Mouse (Mus musculus): ENCODE results near the gene Olfr575.
A peak's percentile ranks its signal among the peaks of the same experiment; 100 is the strongest.

Olfr575 gene

DNA sequence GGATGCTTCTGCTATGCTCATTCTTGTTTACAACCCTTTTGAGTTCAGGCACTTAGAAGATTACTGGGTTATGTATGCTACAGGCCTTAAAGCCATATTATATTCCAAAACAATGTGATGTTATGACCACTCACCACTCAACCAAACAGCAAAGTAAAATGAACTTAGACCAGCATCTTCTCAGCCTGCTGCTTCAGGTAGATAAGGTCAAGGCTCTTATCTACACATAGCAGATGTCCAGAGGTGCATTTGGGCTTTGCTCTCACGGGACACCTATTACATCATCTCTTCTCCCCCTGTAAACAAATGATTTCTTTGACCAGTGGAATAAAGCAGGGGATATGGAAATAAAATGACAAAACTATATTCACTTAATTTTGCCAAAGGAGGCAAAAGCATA, at the start of gene Olfr575:
Gene Olfr575 (minus strand): TSS at position 183 of the 400 bp plus-strand sequence.
- no peak for DNase-seq

GRCm38 (mm10) chr7:102989224-102989623, 30.6 kb upstream of the Olfr575 start, which contains the start of gene Olfr578:
TSS of gene Olfr578 (minus strand) at chr7:102989324.
- DNase-seq, result no peak

- no peak for DNase-seq
These were observed 17.3 kb upstream of the Olfr575 start, which contains the start of gene Olfr577 for GRCm38 (mm10) chr7:102975843-102976242. TSS of gene Olfr577 (minus strand) at chr7:102975943.

DNA sequence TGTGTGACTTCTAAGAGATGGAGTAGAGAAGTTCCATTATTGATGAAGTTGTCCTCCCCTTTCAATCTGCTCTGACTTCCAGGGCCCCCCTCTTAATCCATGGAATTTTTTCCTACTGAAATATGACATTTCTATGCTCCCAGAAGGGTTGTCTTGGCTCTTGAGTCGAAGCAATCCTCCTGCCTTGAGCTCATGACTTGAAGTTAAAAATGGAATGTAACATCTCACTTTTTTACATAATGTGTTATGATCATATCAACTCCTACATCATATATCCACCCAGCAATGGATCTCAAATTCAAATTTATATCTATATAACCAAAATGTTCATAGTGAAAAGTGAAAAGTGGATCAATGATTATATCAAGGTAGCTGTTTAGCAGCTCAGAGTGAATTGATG, 15.8 kb upstream of the Olfr575 start:
- DNase-seq, result no peak

GRCm38 (mm10) chr7:102962360-102962759, 3.8 kb upstream of the Olfr575 start, which contains the start of gene Olfr576:
TSS of gene Olfr576 (plus strand) at chr7:102962660.
- no peak for DNase-seq

GRCm38 (mm10) chr7:102958137-102958536, 438 bp downstream of the Olfr575 start:
- no peak for DNase-seq

GRCm38 (mm10) chr7:102950732-102951131, 7.8 kb downstream of the Olfr575 start:
- no peak for DNase-seq

- DNase-seq, result no peak
These were observed 10.4 kb downstream of the Olfr575 start, which contains the start of gene Olfr574 for GRCm38 (mm10) chr7:102948167-102948566. TSS of gene Olfr574 (plus strand) at chr7:102948467.

DNA sequence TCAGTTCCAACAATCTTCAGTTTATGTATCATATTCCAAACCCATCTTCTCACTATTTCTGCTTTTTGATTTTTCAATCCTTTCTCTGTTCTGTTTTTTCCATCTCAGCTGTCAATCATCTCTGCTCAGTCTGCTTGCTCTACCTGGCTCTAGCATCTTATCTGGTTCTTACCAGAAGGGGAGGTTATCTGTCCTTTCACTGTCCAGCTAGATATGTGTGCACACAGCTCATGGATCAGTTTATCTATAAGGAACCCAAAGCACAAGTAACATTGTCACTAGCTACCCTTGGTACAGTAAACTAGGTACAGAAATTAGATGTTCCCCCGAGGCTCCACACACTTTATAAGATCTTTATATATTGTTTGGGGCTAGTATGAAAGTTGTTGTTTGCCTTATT, 15.2 kb downstream of the Olfr575 start:
- no peak for DNase-seq

DNA sequence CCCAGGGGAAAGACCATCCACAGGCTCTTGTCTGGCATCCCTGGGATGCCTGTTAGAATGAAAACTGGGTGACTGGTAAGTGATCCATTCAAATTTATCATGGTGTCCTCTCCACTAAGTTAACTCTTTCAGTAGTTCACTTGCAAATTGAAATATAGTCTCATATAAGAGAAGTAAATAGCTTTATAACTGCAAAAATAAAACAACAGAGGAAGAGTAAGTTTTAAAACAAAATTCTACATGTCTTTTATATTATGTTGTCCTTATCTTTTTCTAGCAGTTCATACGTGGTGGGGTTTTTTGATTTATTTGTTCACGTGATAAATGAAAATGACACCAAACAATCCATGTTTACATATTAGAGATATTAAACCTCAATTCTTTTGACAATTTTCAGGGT, 16.1 kb downstream of the Olfr575 start, which contains the start of gene Olfr573-ps1:
Gene Olfr573-ps1 (minus strand): TSS at position 101 of the 400 bp plus-strand sequence.
- no peak for DNase-seq

GRCm38 (mm10) chr7:102927105-102927504, 31.5 kb downstream of the Olfr575 start:
- no peak for DNase-seq

GRCm38 (mm10) chr7:102924109-102924508, 34.5 kb downstream of the Olfr575 start, which contains the start of gene Olfr572:
TSS of gene Olfr572 (plus strand) at chr7:102924409.
- no peak for DNase-seq

DNA sequence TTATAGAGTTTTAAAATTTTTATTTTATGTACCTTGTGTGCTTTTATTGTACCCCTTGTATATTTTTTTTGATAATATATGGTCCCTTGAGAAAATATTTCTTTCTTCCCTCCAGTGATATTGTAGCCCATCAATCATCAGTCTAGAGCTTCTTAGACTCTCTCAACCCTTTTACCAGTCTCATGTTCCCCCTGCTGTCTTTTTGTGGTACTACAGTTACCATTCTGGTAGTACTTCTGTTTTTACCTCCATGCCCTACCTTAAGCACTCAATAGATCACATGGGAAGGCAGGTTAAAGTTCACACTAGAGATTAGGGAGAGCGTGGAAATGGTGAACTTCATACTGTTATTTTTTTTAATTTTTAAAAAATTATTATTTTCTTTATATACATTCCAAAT, 38.9 kb downstream of the Olfr575 start:
- DNase-seq, result peak; percentile 17 to 30

DNA sequence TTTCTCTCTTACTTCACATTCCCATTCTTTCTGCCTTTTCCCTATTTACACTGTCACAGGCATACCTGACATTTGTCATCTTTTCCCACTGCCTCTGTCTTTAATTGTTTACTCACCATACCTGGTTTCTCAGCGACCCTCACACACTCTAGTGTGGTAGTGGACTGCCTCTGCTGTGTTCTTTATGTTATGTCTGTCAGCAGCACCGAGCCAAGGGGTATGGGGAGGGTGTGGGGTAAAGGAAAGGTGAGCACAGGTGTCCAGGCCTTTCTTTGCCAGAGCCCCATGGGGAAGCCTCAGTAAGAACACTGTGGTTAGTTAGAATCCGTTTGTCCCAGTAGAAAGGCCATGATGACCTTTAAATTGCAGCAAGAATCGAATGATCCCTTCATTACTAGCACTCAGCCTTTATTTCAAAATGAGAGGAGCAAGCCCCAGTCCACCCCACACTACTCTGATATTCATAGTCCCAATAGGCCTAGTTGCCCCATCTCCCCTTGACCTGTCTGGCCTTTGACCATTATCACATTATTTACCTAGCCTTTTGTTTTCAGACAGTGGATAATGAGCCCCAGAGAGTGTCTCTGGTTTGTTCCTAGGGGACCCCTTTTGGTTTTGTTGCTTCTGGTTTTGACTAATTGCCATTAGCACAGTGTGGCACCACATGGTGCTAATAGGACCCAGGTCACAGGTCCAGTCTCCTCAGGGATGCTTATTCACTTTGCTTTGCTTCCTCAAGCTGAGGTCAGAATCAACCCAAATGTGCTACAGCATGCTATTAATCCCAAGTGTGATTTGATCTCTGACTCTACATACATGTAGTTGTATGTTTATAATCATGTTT, 41.3 kb downstream of the Olfr575 start, which contains the start of gene Olfr571:
Gene Olfr571 (minus strand): TSS at position 505 of the 844 bp plus-strand sequence.
- DNase-seq, result no peak

GRCm38 (mm10) chr7:102916405-102916804, 42.2 kb downstream of the Olfr575 start:
- no peak for DNase-seq

- no peak for DNase-seq
These were observed 43.3 kb downstream of the Olfr575 start for GRCm38 (mm10) chr7:102915261-102915660.
